Mouse (Mus musculus): Measurements from ENCODE around the gene Ankzf1. TPM values are rescaled to one million over a fixed set of nuclear protein-coding genes. Genes with fewer than 3 reads are reported as not detected.
A peak's percentile ranks its signal among the peaks of the same experiment; 100 is the strongest.

Gene Ankzf1
- polyA plus RNA-seq, 1 experiment: 47.4 TPM

- H3K4me3 ChIP-seq (ENCODE audit: insufficient read depth, low read length): peak within 1 kb of the TSS; percentile 74
- H3K4me1 ChIP-seq (ENCODE audit: control insufficient read depth, insufficient read depth, low read length): peaks cover 5% of the 10 kb centered on the region
- TF ChIP-seq CTCF (IDR thresholded peaks at IDR 0.05; ENCODE audit: extremely low read depth, insufficient read depth, low read length) (no peak), POLR2A (IDR thresholded peaks at IDR 0.05; ENCODE audit: extremely low read depth, insufficient read depth, low read length) (no peak)
- H3K27ac ChIP-seq (ENCODE audit: insufficient read depth, low read length): peak within 1 kb of the TSS; percentile 86
Observed at GRCm38 (mm10) chr1:75219531-75219930, 27.6 kb downstream of the Ankzf1 start, which contains the start of gene Tuba4a. Gene Tuba4a, minus strand, starts transcription at chr1:75219865.

GRCm38 (mm10) chr1:75221538-75221937, 29.6 kb downstream of the Ankzf1 start:
- Histone ChIP-seq H3K4me3 (ENCODE audit: insufficient read depth, low read length) (no peak overlapping the region), H3K4me1 (ENCODE audit: control insufficient read depth, insufficient read depth, low read length) (0 out of 2 replicates have a peak, but pooled peaks cover 1% of the 10 kb centered on the region), H3K27ac (ENCODE audit: insufficient read depth, low read length) (no peak overlapping the region)
- no peak for TF ChIP-seq CTCF (IDR thresholded peaks at IDR 0.05; ENCODE audit: extremely low read depth, insufficient read depth, low read length)
- TF ChIP-seq POLR2A (IDR thresholded peaks at IDR 0.05; ENCODE audit: extremely low read depth, insufficient read depth, low read length): no peak

- TF ChIP-seq CTCF (IDR thresholded peaks at IDR 0.05; ENCODE audit: extremely low read depth, insufficient read depth, low read length) (no peak), POLR2A (IDR thresholded peaks at IDR 0.05; ENCODE audit: extremely low read depth, insufficient read depth, low read length) (no peak)
- no peak overlapping the region for H3K27ac ChIP-seq (ENCODE audit: insufficient read depth, low read length)
- H3K4me3 ChIP-seq (ENCODE audit: insufficient read depth, low read length): no peak overlapping the region
- no peaks in the 10 kb centered on the region for H3K4me1 ChIP-seq (ENCODE audit: control insufficient read depth, insufficient read depth, low read length)
Observed at GRCm38 (mm10) chr1:75222926-75223325, 31.0 kb downstream of the Ankzf1 start.

GRCm38 (mm10) chr1:75223532-75223931, 31.6 kb downstream of the Ankzf1 start:
- Histone ChIP-seq H3K4me1 (ENCODE audit: control insufficient read depth, insufficient read depth, low read length) (no peaks in the 10 kb centered on the region), H3K4me3 (ENCODE audit: insufficient read depth, low read length) (no peak overlapping the region), H3K27ac (ENCODE audit: insufficient read depth, low read length) (no peak overlapping the region)
- TF ChIP-seq CTCF (IDR thresholded peaks at IDR 0.05; ENCODE audit: extremely low read depth, insufficient read depth, low read length) (no peak), POLR2A (IDR thresholded peaks at IDR 0.05; ENCODE audit: extremely low read depth, insufficient read depth, low read length) (no peak)

- no peak overlapping the region for H3K27ac ChIP-seq (ENCODE audit: insufficient read depth, low read length)
- no peak overlapping the region for H3K4me3 ChIP-seq (ENCODE audit: insufficient read depth, low read length)
- H3K4me1 ChIP-seq (ENCODE audit: control insufficient read depth, insufficient read depth, low read length): no peaks in the 10 kb centered on the region
- TF ChIP-seq CTCF (IDR thresholded peaks at IDR 0.05; ENCODE audit: extremely low read depth, insufficient read depth, low read length) (no peak), POLR2A (IDR thresholded peaks at IDR 0.05; ENCODE audit: extremely low read depth, insufficient read depth, low read length) (no peak)
Observed at GRCm38 (mm10) chr1:75225473-75225872, 33.5 kb downstream of the Ankzf1 start.

- Histone ChIP-seq H3K4me3 (ENCODE audit: insufficient read depth, low read length) (no peak overlapping the region), H3K27ac (ENCODE audit: insufficient read depth, low read length) (no peak overlapping the region), H3K4me1 (ENCODE audit: control insufficient read depth, insufficient read depth, low read length) (no peaks in the 10 kb centered on the region)
- TF ChIP-seq POLR2A (IDR thresholded peaks at IDR 0.05; ENCODE audit: extremely low read depth, insufficient read depth, low read length) (no peak), CTCF (IDR thresholded peaks at IDR 0.05; ENCODE audit: extremely low read depth, insufficient read depth, low read length) (no peak)
Observed at GRCm38 (mm10) chr1:75226138-75226537, 34.2 kb downstream of the Ankzf1 start.

GRCm38 (mm10) chr1:75227653-75228052, 35.7 kb downstream of the Ankzf1 start:
- Histone ChIP-seq H3K27ac (ENCODE audit: insufficient read depth, low read length) (no peak overlapping the region), H3K4me1 (ENCODE audit: control insufficient read depth, insufficient read depth, low read length) (no peaks in the 10 kb centered on the region), H3K4me3 (ENCODE audit: insufficient read depth, low read length) (no peak overlapping the region)
- TF ChIP-seq CTCF (IDR thresholded peaks at IDR 0.05; ENCODE audit: extremely low read depth, insufficient read depth, low read length): no peak
- TF ChIP-seq POLR2A (IDR thresholded peaks at IDR 0.05; ENCODE audit: extremely low read depth, insufficient read depth, low read length): no peak

- TF ChIP-seq POLR2A (IDR thresholded peaks at IDR 0.05; ENCODE audit: extremely low read depth, insufficient read depth, low read length): no peak
- TF ChIP-seq CTCF (IDR thresholded peaks at IDR 0.05; ENCODE audit: extremely low read depth, insufficient read depth, low read length): no peak
- Histone ChIP-seq H3K4me1 (ENCODE audit: control insufficient read depth, insufficient read depth, low read length) (no peaks in the 10 kb centered on the region), H3K27ac (ENCODE audit: insufficient read depth, low read length) (no peak overlapping the region), H3K4me3 (ENCODE audit: insufficient read depth, low read length) (no peak overlapping the region)
Observed at GRCm38 (mm10) chr1:75229158-75229557, 37.2 kb downstream of the Ankzf1 start.

- H3K4me3 ChIP-seq (ENCODE audit: insufficient read depth, low read length): no peak overlapping the region
- no peak overlapping the region for H3K27ac ChIP-seq (ENCODE audit: insufficient read depth, low read length)
- TF ChIP-seq POLR2A (IDR thresholded peaks at IDR 0.05; ENCODE audit: extremely low read depth, insufficient read depth, low read length) (no peak), CTCF (IDR thresholded peaks at IDR 0.05; ENCODE audit: extremely low read depth, insufficient read depth, low read length) (no peak)
- H3K4me1 ChIP-seq (ENCODE audit: control insufficient read depth, insufficient read depth, low read length): no peaks in the 10 kb centered on the region; the same call in 1 of the 2 replicates
Observed at GRCm38 (mm10) chr1:75230335-75230994, 38.5 kb downstream of the Ankzf1 start.

- Histone ChIP-seq H3K4me1 (ENCODE audit: control insufficient read depth, insufficient read depth, low read length) (peaks cover 1% of the 10 kb centered on the region; the same call in 1 of the 2 replicates), H3K4me3 (ENCODE audit: insufficient read depth, low read length) (no peak overlapping the region), H3K27ac (ENCODE audit: insufficient read depth, low read length) (no peak overlapping the region)
- TF ChIP-seq POLR2A (IDR thresholded peaks at IDR 0.05; ENCODE audit: extremely low read depth, insufficient read depth, low read length) (no peak), CTCF (IDR thresholded peaks at IDR 0.05; ENCODE audit: extremely low read depth, insufficient read depth, low read length) (no peak)
Observed at GRCm38 (mm10) chr1:75231224-75231623, 39.3 kb downstream of the Ankzf1 start.
